Mouse (Mus musculus): ENCODE results near the gene Vps25. TPM values are rescaled to one million over a fixed set of nuclear protein-coding genes. Genes with fewer than 3 reads are reported as not detected.

The Vps25 gene
- polyA plus RNA-seq, 1 experiment = 92.6 TPM

DNA sequence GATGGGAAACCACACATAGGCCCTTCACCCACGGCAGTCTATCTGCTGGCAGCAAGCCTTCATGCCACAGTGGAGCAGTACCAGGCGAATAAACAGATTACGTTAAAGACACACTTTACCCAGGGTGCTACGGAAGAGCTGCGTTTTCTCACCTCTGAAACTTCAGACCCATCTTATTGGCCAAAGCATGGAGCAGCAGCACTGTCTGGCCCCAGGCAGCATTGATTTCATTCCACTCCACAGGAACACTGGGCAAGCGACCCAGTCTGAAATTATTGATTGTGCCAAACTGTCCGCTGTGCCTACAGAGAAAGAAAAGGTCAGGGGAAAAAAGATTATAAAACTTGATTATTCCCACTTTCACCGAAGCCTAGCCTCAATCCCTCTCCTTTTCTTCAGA is 37.7 kb downstream of the Vps25 start:
- Histone ChIP-seq H3K27ac (ENCODE audit: control insufficient read depth, insufficient read depth, low read length) (no peak overlapping the region), H3K27me3 (ENCODE audit: control insufficient read depth, insufficient read depth, low read length) (no peaks in the 10 kb centered on the region), H3K4me1 (replicated peaks; ENCODE audit: control insufficient read depth, insufficient read depth, low read length) (no peaks in the 10 kb centered on the region), H3K4me3 (ENCODE audit: control insufficient read depth, insufficient read depth, low read length) (no peak overlapping the region), H3K36me3 (ENCODE audit: control insufficient read depth, insufficient read depth, low read length) (peaks cover 82% of the 10 kb centered on the region)
- WGBS = 97% methylated on average over 8 of the region's 8 CpGs
- no peak for TF ChIP-seq POLR2A (IDR thresholded peaks at IDR 0.05; ENCODE audit: control insufficient read depth, extremely low read depth, insufficient read depth, low read length, poor library complexity)
- no peak for TF ChIP-seq CTCF (IDR thresholded peaks at IDR 0.05; ENCODE audit: borderline replicate concordance, control insufficient read depth, extremely low read depth, insufficient read depth, low read length, poor library complexity)
- no peak for DNase-seq

DNA sequence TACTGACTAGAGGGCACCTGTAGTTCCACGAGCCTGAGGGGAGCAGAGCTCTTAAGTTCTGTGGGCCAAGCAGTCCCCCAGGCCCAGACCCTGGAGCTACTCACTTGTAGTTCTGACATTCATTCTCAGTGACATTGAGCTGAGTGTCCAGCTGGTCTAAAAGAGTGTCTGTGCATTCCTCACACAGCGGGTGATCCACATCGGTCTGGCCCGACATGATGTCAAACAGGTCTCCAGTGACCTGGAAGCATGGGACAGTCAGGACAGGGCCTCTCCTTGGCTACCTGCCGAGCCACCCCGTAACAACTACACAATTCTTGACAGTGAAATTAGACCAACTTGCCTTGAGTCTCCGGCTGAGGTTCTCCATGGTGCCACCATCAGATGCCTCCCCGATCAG is 41.7 kb downstream of the Vps25 start:
- Histone ChIP-seq H3K27me3 (ENCODE audit: control insufficient read depth, insufficient read depth, low read length) (no peaks in the 10 kb centered on the region), H3K27ac (ENCODE audit: control insufficient read depth, insufficient read depth, low read length) (no peak overlapping the region), H3K4me1 (replicated peaks; ENCODE audit: control insufficient read depth, insufficient read depth, low read length) (no peaks in the 10 kb centered on the region), H3K4me3 (ENCODE audit: control insufficient read depth, insufficient read depth, low read length) (no peak overlapping the region), H3K36me3 (ENCODE audit: control insufficient read depth, insufficient read depth, low read length) (peaks cover 72% of the 10 kb centered on the region)
- WGBS = 98% methylated on average over 8 of the region's 8 CpGs
- DNase-seq = no peak
- TF ChIP-seq POLR2A (IDR thresholded peaks at IDR 0.05; ENCODE audit: control insufficient read depth, extremely low read depth, insufficient read depth, low read length, poor library complexity) (no peak), CTCF (IDR thresholded peaks at IDR 0.05; ENCODE audit: borderline replicate concordance, control insufficient read depth, extremely low read depth, insufficient read depth, low read length, poor library complexity) (no peak)

DNA sequence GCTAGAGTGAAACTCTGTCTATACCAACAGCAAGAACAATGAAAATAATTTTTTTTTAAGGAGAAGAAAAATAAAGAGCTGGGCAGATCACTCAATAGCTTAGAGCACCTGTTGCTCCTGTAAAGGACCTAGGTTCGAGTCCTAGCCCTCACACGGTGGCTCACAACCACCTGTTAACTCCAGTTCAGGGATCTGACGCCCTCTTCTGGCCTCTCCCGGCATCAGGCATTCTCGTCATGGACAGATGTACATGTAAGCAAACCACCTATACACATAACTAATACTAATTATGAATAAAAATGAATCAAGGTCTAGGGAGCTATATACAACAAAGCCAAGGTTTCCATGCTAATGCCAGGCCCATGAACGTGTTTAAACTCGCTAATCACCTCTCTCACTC is 47.4 kb downstream of the Vps25 start:
- no peak overlapping the region for H3K4me3 ChIP-seq (ENCODE audit: control insufficient read depth, insufficient read depth, low read length)
- no peak for DNase-seq
- no peaks in the 10 kb centered on the region for H3K27me3 ChIP-seq (ENCODE audit: control insufficient read depth, insufficient read depth, low read length)
- H3K4me1 ChIP-seq (replicated peaks; ENCODE audit: control insufficient read depth, insufficient read depth, low read length) = peaks cover 10% of the 10 kb centered on the region
- TF ChIP-seq CTCF (IDR thresholded peaks at IDR 0.05; ENCODE audit: borderline replicate concordance, control insufficient read depth, extremely low read depth, insufficient read depth, low read length, poor library complexity) (no peak), POLR2A (IDR thresholded peaks at IDR 0.05; ENCODE audit: control insufficient read depth, extremely low read depth, insufficient read depth, low read length, poor library complexity) (no peak)
- 66% methylated on average over 7 of the region's 7 CpGs for WGBS
- H3K27ac ChIP-seq (ENCODE audit: control insufficient read depth, insufficient read depth, low read length) = no peak overlapping the region
- H3K36me3 ChIP-seq (ENCODE audit: control insufficient read depth, insufficient read depth, low read length) = peaks cover 22% of the 10 kb centered on the region

DNA sequence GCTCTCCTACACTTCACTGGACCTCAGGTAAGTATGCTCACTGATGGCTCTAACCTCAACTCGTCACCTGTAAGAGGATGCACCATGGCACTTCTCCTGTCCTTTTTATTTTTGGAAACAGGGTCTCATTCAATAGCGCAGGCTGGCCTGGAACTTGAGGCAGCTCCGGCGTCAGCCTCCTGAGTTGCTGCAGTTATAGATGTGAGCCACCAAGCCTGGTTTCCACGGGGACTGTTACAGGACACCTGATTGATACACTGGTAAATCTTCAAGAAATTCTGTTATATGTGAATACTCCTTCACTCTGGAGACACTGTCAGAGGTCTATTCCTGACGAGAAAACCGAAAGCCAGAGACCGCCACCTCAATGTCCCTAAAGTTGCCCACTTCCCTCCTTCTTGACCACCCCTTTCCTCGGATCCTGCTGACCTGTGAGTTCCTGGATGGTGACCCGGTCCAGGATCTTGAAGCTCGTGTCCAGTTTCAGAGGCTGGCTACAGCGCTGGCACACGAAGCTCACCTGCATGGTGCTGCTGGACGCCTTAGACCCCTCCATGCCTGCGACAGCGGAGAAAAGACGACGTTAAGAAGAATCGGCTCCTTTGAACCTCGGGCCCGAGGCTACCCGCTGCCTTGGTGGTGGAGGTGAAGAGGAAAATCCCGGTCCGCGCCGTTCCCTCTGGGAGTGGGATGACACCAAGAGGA is 47.9 kb downstream of the Vps25 start:
- WGBS = 9% methylated on average over 26 of the region's 26 CpGs
- H3K36me3 ChIP-seq (ENCODE audit: control insufficient read depth, insufficient read depth, low read length) = peaks cover 17% of the 10 kb centered on the region
- no peak for TF ChIP-seq POLR2A (IDR thresholded peaks at IDR 0.05; ENCODE audit: control insufficient read depth, extremely low read depth, insufficient read depth, low read length, poor library complexity)
- TF ChIP-seq CTCF (IDR thresholded peaks at IDR 0.05; ENCODE audit: borderline replicate concordance, control insufficient read depth, extremely low read depth, insufficient read depth, low read length, poor library complexity) = no peak
- DNase-seq = no peak
- no peak overlapping the region for H3K27ac ChIP-seq (ENCODE audit: control insufficient read depth, insufficient read depth, low read length)
- peak overlapping the region; percentile 95 for H3K4me3 ChIP-seq (ENCODE audit: control insufficient read depth, insufficient read depth, low read length)
- no peaks in the 10 kb centered on the region for H3K27me3 ChIP-seq (ENCODE audit: control insufficient read depth, insufficient read depth, low read length)
- peaks cover 10% of the 10 kb centered on the region for H3K4me1 ChIP-seq (replicated peaks; ENCODE audit: control insufficient read depth, insufficient read depth, low read length)

DNA sequence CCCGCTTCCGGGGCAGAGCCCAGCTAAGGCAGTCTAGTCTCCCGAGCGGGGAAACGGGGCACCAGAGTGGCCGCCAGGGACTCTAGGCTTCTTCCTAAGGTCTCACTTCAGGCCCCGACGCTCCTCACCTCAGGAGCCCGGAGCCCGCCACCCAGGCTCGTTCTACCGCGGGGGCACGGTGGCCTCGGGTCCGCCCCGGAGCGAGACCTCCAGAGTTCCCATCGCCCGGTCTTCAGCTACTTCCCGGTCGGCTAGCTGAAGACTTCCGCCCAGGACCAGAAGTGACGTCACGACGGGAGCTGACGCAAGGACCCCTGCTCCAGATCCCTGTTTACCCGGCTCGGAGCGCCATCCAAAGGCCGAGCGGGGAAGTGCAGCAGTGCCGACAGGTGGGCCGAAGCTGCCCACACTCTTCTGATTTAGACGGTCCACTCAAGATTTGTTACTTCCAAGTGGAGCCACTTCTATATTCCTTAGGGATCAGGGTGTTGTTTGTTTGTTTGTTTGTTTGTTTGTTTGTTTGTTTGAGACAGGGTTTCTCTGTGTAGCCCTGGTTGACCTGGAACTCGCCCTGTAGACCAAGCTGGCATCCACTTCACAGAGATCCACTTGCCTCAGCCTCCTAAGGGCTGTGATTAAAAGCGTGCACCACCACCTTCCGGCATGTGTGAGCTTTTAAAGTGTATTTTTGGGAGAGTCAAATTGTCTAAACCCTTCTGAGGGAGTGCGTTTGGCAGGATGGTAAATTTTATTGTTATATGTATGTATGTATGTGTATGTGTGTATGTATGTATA is 48.7 kb downstream of the Vps25 start, which contains the start of gene Becn1:
Becn1 (minus strand) TSS at position 283 of the 795 bp plus-strand sequence.
- Histone ChIP-seq H3K36me3 (ENCODE audit: control insufficient read depth, insufficient read depth, low read length) (peaks cover 17% of the 10 kb centered on the region), H3K27ac (ENCODE audit: control insufficient read depth, insufficient read depth, low read length) (no peak within 1 kb of the TSS), H3K4me1 (replicated peaks; ENCODE audit: control insufficient read depth, insufficient read depth, low read length) (peaks cover 10% of the 10 kb centered on the region), H3K4me3 (ENCODE audit: control insufficient read depth, insufficient read depth, low read length) (peak within 1 kb of the TSS; percentile 95), H3K27me3 (ENCODE audit: control insufficient read depth, insufficient read depth, low read length) (no peaks in the 10 kb centered on the region)
- DNase-seq = peak; percentile 93
- WGBS = 8% methylated on average over 39 of the region's 39 CpGs
- peak; percentile 91 for TF ChIP-seq CTCF (IDR thresholded peaks at IDR 0.05; ENCODE audit: borderline replicate concordance, control insufficient read depth, extremely low read depth, insufficient read depth, low read length, poor library complexity)
- TF ChIP-seq POLR2A (IDR thresholded peaks at IDR 0.05; ENCODE audit: control insufficient read depth, extremely low read depth, insufficient read depth, low read length, poor library complexity) = peak; percentile 61; the same call in 1 of the 2 replicates

DNA sequence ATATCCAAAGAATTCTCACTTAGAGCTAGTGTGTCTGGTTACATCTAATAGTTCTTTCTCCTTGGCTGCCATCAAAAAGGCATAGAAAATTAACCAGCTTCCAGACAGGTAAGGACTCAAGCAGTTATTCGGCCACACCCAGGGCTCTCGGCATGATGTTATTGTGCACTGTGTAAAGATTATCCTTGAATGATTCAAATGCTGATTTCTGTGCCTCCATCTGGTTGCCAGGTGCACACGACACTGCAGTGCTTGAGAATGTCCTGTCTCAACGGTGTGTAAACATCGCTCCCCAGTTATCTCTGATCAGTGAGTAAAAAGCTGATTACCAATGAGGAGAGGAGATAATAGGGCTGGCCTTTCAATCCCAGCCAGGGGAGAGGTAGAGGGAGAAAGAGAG is 54.2 kb downstream of the Vps25 start:
- H3K27ac ChIP-seq (ENCODE audit: control insufficient read depth, insufficient read depth, low read length) = no peak overlapping the region
- no peak for TF ChIP-seq POLR2A (IDR thresholded peaks at IDR 0.05; ENCODE audit: control insufficient read depth, extremely low read depth, insufficient read depth, low read length, poor library complexity)
- no peak for TF ChIP-seq CTCF (IDR thresholded peaks at IDR 0.05; ENCODE audit: borderline replicate concordance, control insufficient read depth, extremely low read depth, insufficient read depth, low read length, poor library complexity)
- no peak overlapping the region for H3K4me3 ChIP-seq (ENCODE audit: control insufficient read depth, insufficient read depth, low read length)
- 59% methylated on average over 5 of the region's 5 CpGs for WGBS
- no peaks in the 10 kb centered on the region for H3K4me1 ChIP-seq (replicated peaks; ENCODE audit: control insufficient read depth, insufficient read depth, low read length)
- H3K36me3 ChIP-seq (ENCODE audit: control insufficient read depth, insufficient read depth, low read length) = no peaks in the 10 kb centered on the region
- no peaks in the 10 kb centered on the region for H3K27me3 ChIP-seq (ENCODE audit: control insufficient read depth, insufficient read depth, low read length)
- no peak for DNase-seq

Other genes with a start within 250 kb of the Vps25 start
- 35.9 and 39.7 TPM in 2 replicates for gene Atp6v0a1, start 244.3 kb upstream of the Vps25 start, polyA plus RNA-seq (2012; rRNA removed)
- 24.3 and 25.2 TPM in 2 replicates for gene Naglu, start 183.7 kb upstream of the Vps25 start, polyA plus RNA-seq (2012; rRNA removed)
- 0.40 and 0.93 TPM in 2 replicates for gene Hsd17b1, start 175.3 kb upstream of the Vps25 start, polyA plus RNA-seq (2012; rRNA removed)
- 68.5 and 74.2 TPM in 2 replicates for gene Coasy, start 171.1 kb upstream of the Vps25 start, polyA plus RNA-seq (2012; rRNA removed)
- 79.1 and 110 TPM in 2 replicates for gene Mlx, start 166.4 kb upstream of the Vps25 start, polyA plus RNA-seq (2012; rRNA removed)
- gene Psmc3ip, start 158.3 kb upstream of the Vps25 start, polyA plus RNA-seq (2012; rRNA removed) = 6.0 and 6.1 TPM in 2 replicates
- gene Retreg3, start 133.8 kb upstream of the Vps25 start, polyA plus RNA-seq (2012; rRNA removed) = 118 and 130 TPM in 2 replicates
- gene Tubg1, start 133.8 kb upstream of the Vps25 start, polyA plus RNA-seq (2012; rRNA removed) = 50.3 and 67.4 TPM in 2 replicates
- 2.6 and 3.3 TPM in 2 replicates for gene Tubg2, start 97.8 kb upstream of the Vps25 start, polyA plus RNA-seq (2012; rRNA removed)
- gene Cntnap1, start 83.2 kb upstream of the Vps25 start, polyA plus RNA-seq (2012; rRNA removed) = 4.5 and 5.3 TPM in 2 replicates
- 11.9 and 12.1 TPM in 2 replicates for gene Plekhh3, start 82.4 kb upstream of the Vps25 start, polyA plus RNA-seq (2012; rRNA removed)
- 2.9 and 3.9 TPM in 2 replicates for gene Ccr10, start 78.3 kb upstream of the Vps25 start, polyA plus RNA-seq (2012; rRNA removed)
- gene Ezh1, start 27.2 kb upstream of the Vps25 start, polyA plus RNA-seq (2012; rRNA removed) = 38.8 and 43.3 TPM in 2 replicates
- gene Ramp2, start 7.7 kb upstream of the Vps25 start, polyA plus RNA-seq (2012; rRNA removed) = 13.5 and 20.5 TPM in 2 replicates
- gene Wnk4, start 6.9 kb downstream of the Vps25 start, polyA plus RNA-seq (2012; rRNA removed) = 1.2 TPM in 2 replicates
- 0.71 and 0.84 TPM in 2 replicates for gene Cntd1, start 25.3 kb downstream of the Vps25 start, polyA plus RNA-seq (2012; rRNA removed)
- 245 and 273 TPM in 2 replicates for gene Coa3, start 25.4 kb downstream of the Vps25 start, polyA plus RNA-seq (2012; rRNA removed)
- 176 and 192 TPM in 2 replicates for gene Becn1, start 48.6 kb downstream of the Vps25 start, polyA plus RNA-seq (2012; rRNA removed)
- gene Psme3, start 62.5 kb downstream of the Vps25 start, polyA plus RNA-seq (2012; rRNA removed) = 103 and 106 TPM in 2 replicates
- gene Aoc2, start 71.4 kb downstream of the Vps25 start, polyA plus RNA-seq (2012; rRNA removed) = 14.6 and 16.2 TPM in 2 replicates
- gene Aoc3, start 76.9 kb downstream of the Vps25 start, polyA plus RNA-seq (2012; rRNA removed) = 11.8 and 12.1 TPM in 2 replicates
- gene G6pc, start 113.9 kb downstream of the Vps25 start, polyA plus RNA-seq (2012; rRNA removed) = 0.15 and 0.37 TPM in 2 replicates
- 33.4 and 37.2 TPM in 2 replicates for gene Aarsd1, start 163.9 kb downstream of the Vps25 start, polyA plus RNA-seq (2012; rRNA removed)
- gene Gm27029, start 171.1 kb downstream of the Vps25 start, polyA plus RNA-seq (2012; rRNA removed) = 0.49 TPM in 1 of 2 replicates, not detected in the other
- gene Rundc1, start 171.4 kb downstream of the Vps25 start, polyA plus RNA-seq (2012; rRNA removed) = 27.4 and 28.5 TPM in 2 replicates
- 1.3 and 3.1 TPM in 2 replicates for gene Ptges3l, start 171.6 kb downstream of the Vps25 start, polyA plus RNA-seq (2012; rRNA removed)
- gene Rpl27, start 188.6 kb downstream of the Vps25 start, polyA plus RNA-seq (2012; rRNA removed) = 666 and 730 TPM in 2 replicates
- gene Ifi35, start 194.7 kb downstream of the Vps25 start, polyA plus RNA-seq (2012; rRNA removed) = 63.6 and 83.6 TPM in 2 replicates
- gene Rnd2, start 211.3 kb downstream of the Vps25 start, polyA plus RNA-seq (2012; rRNA removed) = 3.5 and 4.3 TPM in 2 replicates
- 67.9 and 73.6 TPM in 2 replicates for gene Vat1, start 212.5 kb downstream of the Vps25 start, polyA plus RNA-seq (2012; rRNA removed)